Mouse (Mus musculus) kidney, embryonic 14.5 days (tissue): ENCODE results near the gene Gm1113. TPM values are rescaled to one million over a fixed set of nuclear protein-coding genes. Genes with fewer than 3 reads are reported as not detected.

ENCODE experiments used
- ATAC-seq: fragments of 200-750 bp; cut with Nextera tagmentation; 2 replicates; pipeline ENCODE4 v1.8.0; 2017; ENCODE audit warnings: moderate number of reproducible peaks, mild to moderate bottlenecking, moderate TSS enrichment, moderate library complexity; ENCODE audit not compliant: low FRiP score, low TSS enrichment
- H3K27ac ChIP-seq: fragments of 300-500 bp; sonication (generic); 2 replicates; pipeline ENCODE4 v1.5.1; 2014; ENCODE audit warnings: low read depth, mild to moderate bottlenecking, low read length, moderate library complexity, mixed read lengths
- H3K27me3 ChIP-seq: fragments of 300-500 bp; sonication (generic); 2 replicates; pipeline ENCODE4 v1.6.1; 2014; ENCODE audit warnings: mild to moderate bottlenecking, low read length; ENCODE audit not compliant: control insufficient read depth, insufficient read depth
- H3K36me3 ChIP-seq: fragments of 300-500 bp; sonication (generic); 2 replicates; pipeline ENCODE4 v1.6.1; 2014; ENCODE audit warnings: low read length, mixed read lengths; ENCODE audit not compliant: control insufficient read depth, insufficient read depth
- H3K4me1 ChIP-seq: fragments of 300-500 bp; sonication (generic); 2 replicates; pipeline ENCODE4 v1.6.1; 2014; ENCODE audit warnings: low read length, mixed read lengths; ENCODE audit not compliant: control insufficient read depth, insufficient read depth
- H3K4me2 ChIP-seq: fragments of 300-500 bp; sonication (generic); replicated peaks from 2 replicates; pipeline ENCODE4 v1.6.1; 2014; ENCODE audit warnings: low read depth, mild to moderate bottlenecking, low read length
- H3K4me3 ChIP-seq: fragments of 300-500 bp; sonication (generic); 2 replicates; pipeline ENCODE4 v1.5.1; 2014; ENCODE audit warnings: mild to moderate bottlenecking, low read length
- H3K9ac ChIP-seq: fragments of 300-500 bp; sonication (generic); 2 replicates; pipeline ENCODE4 v1.6.1; 2014; ENCODE audit warnings: low read depth, mild to moderate bottlenecking, low read length, moderate library complexity
- H3K9me3 ChIP-seq: fragments of 300-500 bp; sonication (generic); 2 replicates; pipeline ENCODE4 v1.6.1; 2016; ENCODE audit warnings: low read length; ENCODE audit not compliant: control insufficient read depth
- WGBS: fragments of 180-500 bp; shearing (Covaris S2); extraction: QIAGEN DNeasy Blood & Tissue Kit; methylation state at CpG from one replicate; pipeline ENCODE4 v1.1.7; 2014; 5-methylcytosine and 5-hydroxymethylcytosine counted together
- polyA plus RNA-seq: library from polyadenylated mRNA; unstranded; fragments of >200 nt; fragmentation: Nextera tagmentation; extraction: Ambion mirVana; gene quantifications from 2 replicates; pipeline ENCODE4 v1.2.1, GENCODE M21; 2014

Gene Gm1113
- polyA plus RNA-seq, 1 experiment from 2014 or later, result not detected

DNA sequence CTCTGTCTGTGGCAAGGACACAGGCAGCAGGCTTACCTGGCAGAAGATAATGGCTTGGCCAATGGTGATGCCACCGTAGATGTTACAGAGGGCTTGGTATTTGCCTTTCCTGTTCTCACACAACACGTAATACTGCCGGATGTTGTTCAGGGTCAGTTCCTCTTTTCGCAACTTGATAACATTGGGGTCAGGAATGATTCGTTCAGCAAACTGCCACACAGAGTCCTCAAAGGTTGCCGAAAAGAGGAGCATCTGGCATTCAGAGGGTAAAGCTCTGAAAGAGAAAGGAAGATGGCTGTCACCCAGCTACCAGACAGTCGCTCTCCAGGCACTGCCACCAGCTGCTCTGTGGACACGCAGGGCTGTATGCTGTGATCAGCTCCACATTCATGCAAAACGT is 28.7 kb upstream of the Gm1113 start:
- no peak overlapping the region for H3K9ac ChIP-seq
- H3K9me3 ChIP-seq, result no peaks in the 10 kb centered on the region
- H3K4me1 ChIP-seq, result no peaks in the 10 kb centered on the region
- H3K27me3 ChIP-seq, result no peaks in the 10 kb centered on the region
- no peak overlapping the region for H3K4me3 ChIP-seq
- no peak for ATAC-seq
- 69% methylated on average over 9 of the region's 9 CpGs for WGBS
- no peak overlapping the region for H3K27ac ChIP-seq
- H3K36me3 ChIP-seq, result no peaks in the 10 kb centered on the region
- no peak overlapping the region for H3K4me2 ChIP-seq

- Histone ChIP-seq H3K9ac (no peak overlapping the region), H3K9me3 (no peaks in the 10 kb centered on the region), H3K27ac (no peak overlapping the region), H3K27me3 (no peaks in the 10 kb centered on the region), H3K4me1 (no peaks in the 10 kb centered on the region), H3K36me3 (no peaks in the 10 kb centered on the region), H3K4me3 (no peak overlapping the region), H3K4me2 (no peak overlapping the region)
- no peak for ATAC-seq
- WGBS, result 73% methylated on average over 12 of the region's 12 CpGs
These were observed 27.6 kb upstream of the Gm1113 start for GRCm38 (mm10) chr9:35545704-35546103.

DNA sequence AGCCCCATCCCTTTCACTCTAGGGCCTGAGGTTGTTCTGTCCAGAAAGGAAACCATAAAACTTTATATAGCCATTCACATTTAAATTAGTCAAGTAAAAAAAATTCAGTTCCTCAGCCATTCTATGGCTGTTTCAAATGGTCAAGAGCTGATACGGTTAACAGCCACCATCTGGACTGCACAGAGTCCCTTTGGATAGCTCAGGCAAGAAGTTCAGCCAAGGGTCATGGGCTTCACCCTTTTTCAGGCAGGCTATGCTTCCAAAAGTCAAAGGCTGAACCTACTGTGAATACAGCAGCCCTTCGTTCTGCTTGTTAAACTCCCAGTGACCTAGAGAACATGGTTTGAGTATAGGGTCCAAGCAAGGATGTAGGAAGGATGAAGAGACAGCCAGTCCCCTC is 26.6 kb upstream of the Gm1113 start:
- no peak for ATAC-seq
- WGBS, result 66% methylated on average over 2 of the region's 2 CpGs
- H3K27me3 ChIP-seq, result no peaks in the 10 kb centered on the region

GRCm38 (mm10) chr9:35543099-35543860 is 25.2 kb upstream of the Gm1113 start:
- no peak for ATAC-seq
- Histone ChIP-seq H3K36me3 (no peaks in the 10 kb centered on the region), H3K27me3 (no peaks in the 10 kb centered on the region), H3K4me2 (no peak overlapping the region), H3K4me3 (no peak overlapping the region), H3K9ac (no peak overlapping the region), H3K4me1 (peaks cover 4% of the 10 kb centered on the region), H3K9me3 (no peaks in the 10 kb centered on the region), H3K27ac (no peak overlapping the region)
- 81% methylated on average over 14 of the region's 14 CpGs for WGBS

More for the DNA sequence above, 26.6 kb upstream of the Gm1113 start:
- no peak overlapping the region for H3K4me3 ChIP-seq
- no peak overlapping the region for H3K27ac ChIP-seq
- H3K36me3 ChIP-seq, result no peaks in the 10 kb centered on the region
- no peaks in the 10 kb centered on the region for H3K4me1 ChIP-seq
- no peaks in the 10 kb centered on the region for H3K9me3 ChIP-seq
- H3K9ac ChIP-seq, result no peak overlapping the region
- H3K4me2 ChIP-seq, result no peak overlapping the region

DNA sequence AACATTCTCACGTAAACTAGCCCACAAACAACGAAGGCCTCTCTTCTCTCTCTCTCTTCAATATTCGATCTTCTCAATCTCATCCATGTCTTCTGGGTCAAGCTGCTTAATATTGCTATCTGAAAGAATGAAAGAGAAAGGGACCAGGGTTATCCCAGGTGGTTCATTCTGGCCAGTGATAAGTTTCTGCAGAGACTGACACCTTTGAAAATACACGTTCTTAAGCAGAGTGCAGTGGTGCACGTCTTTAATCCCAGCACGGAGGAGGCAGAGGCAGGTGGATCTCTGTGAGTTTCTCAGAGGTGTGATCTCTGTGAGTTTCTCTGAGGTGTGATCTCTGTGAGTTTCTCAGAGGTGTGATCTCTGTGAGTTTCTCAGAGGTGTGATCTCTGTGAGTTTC is 23.9 kb upstream of the Gm1113 start:
- peaks cover 17% of the 10 kb centered on the region for H3K4me1 ChIP-seq
- H3K9ac ChIP-seq, result no peak overlapping the region
- 64% methylated on average over 6 of the region's 6 CpGs for WGBS
- no peak overlapping the region for H3K27ac ChIP-seq
- H3K9me3 ChIP-seq, result no peaks in the 10 kb centered on the region
- no peak for ATAC-seq
- no peaks in the 10 kb centered on the region for H3K27me3 ChIP-seq
- H3K4me2 ChIP-seq, result no peak overlapping the region
- H3K4me3 ChIP-seq, result no peak overlapping the region
- no peaks in the 10 kb centered on the region for H3K36me3 ChIP-seq

GRCm38 (mm10) chr9:35541488-35541887 is 23.4 kb upstream of the Gm1113 start:
- peak; percentile 75 for ATAC-seq
- H3K4me1 ChIP-seq, result peaks cover 20% of the 10 kb centered on the region
- H3K27me3 ChIP-seq, result no peaks in the 10 kb centered on the region
- H3K4me2 ChIP-seq, result no peak overlapping the region
- no peak overlapping the region for H3K27ac ChIP-seq
- no peak overlapping the region for H3K4me3 ChIP-seq
- 11% methylated on average over 6 of the region's 6 CpGs for WGBS
- no peaks in the 10 kb centered on the region for H3K36me3 ChIP-seq
- no peaks in the 10 kb centered on the region for H3K9me3 ChIP-seq
- H3K9ac ChIP-seq, result no peak overlapping the region

DNA sequence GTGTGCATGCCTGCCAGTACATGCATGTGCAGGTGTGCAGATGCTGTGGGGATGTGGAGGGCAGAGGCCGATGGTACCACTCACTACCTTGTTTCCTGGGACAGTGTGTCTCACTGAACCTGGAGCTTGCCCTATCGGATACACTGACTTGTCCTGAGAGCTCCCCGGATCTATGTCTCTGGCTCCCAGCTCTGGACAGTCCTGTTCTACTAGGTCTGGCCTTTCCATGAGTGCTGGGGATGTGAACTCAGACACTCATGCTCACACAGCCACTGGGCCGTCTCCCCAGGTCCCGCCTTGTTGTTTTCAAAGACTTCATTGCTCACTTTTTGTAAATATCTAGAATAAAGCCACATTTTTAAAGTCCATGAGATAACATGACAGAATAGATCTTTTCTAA is 23.0 kb upstream of the Gm1113 start:
- ATAC-seq, result no peak
- H3K4me1 ChIP-seq, result peaks cover 20% of the 10 kb centered on the region
- H3K27ac ChIP-seq, result no peak overlapping the region
- no peaks in the 10 kb centered on the region for H3K27me3 ChIP-seq
- no peaks in the 10 kb centered on the region for H3K9me3 ChIP-seq
- no peaks in the 10 kb centered on the region for H3K36me3 ChIP-seq
- H3K4me2 ChIP-seq, result no peak overlapping the region
- 84% methylated on average over 5 of the region's 5 CpGs for WGBS
- H3K9ac ChIP-seq, result no peak overlapping the region
- no peak overlapping the region for H3K4me3 ChIP-seq

DNA sequence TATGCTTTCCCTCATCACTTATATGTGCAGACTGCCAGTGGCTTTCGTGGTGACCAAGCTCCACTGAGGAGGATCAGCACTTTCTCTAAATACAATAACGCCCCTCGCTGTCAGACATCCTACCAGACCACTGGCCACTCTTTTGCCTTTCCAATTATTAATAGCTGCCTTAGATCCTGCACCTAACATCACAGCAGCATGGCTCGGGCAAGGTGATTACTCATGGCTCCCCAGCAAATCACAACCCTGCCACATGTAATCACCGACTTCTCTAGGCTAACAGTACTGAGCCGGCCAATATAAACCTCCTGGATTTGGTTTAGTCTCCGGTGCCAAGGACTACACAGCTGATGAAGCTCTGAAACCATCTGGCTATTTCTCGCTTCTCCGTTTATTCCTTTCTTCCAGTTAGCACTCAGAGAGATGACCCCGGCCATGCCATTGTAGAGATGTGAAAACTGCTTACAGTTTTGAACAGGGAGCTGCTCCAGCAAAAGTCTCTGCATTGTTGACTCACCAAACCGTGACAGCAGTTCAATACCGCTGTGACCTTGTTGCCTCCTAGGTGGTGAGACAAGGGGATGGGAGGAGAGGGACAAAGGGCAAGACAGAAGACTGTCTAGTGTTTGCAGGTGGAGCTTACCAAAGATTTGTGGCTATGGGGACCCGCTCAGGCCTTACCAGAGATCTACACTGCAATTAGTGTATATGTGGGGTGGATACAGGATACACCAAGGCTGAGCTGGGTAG is 21.1 kb upstream of the Gm1113 start:
- ATAC-seq, result no peak
- Histone ChIP-seq H3K27me3 (no peaks in the 10 kb centered on the region), H3K4me1 (peaks cover 20% of the 10 kb centered on the region), H3K4me3 (no peak overlapping the region), H3K9me3 (no peaks in the 10 kb centered on the region), H3K36me3 (no peaks in the 10 kb centered on the region), H3K9ac (no peak overlapping the region), H3K27ac (no peak overlapping the region), H3K4me2 (no peak overlapping the region)
- 67% methylated on average over 13 of the region's 13 CpGs for WGBS

- Histone ChIP-seq H3K4me3 (no peak overlapping the region), H3K9ac (no peak overlapping the region), H3K36me3 (no peaks in the 10 kb centered on the region), H3K9me3 (no peaks in the 10 kb centered on the region), H3K27me3 (no peaks in the 10 kb centered on the region), H3K4me2 (no peak overlapping the region), H3K27ac (no peak overlapping the region), H3K4me1 (peaks cover 20% of the 10 kb centered on the region)
- 77% methylated on average over 4 of the region's 4 CpGs for WGBS
- no peak for ATAC-seq
These were observed 17.8 kb upstream of the Gm1113 start for GRCm38 (mm10) chr9:35535876-35536275.
